Mouse (Mus musculus) midbrain, embryonic 10.5 days (tissue): ENCODE measurements at regions not wholly inside any gene's neighbourhood (a gene's known extent, or its start where the extent isn't known, plus 50 kb on each side); places are given as distances from the start of the nearest gene placed in this dataset.

ENCODE experiments used
- DNase-seq: peaks from one replicate; pipeline ENCODE4 v3.0.0-alpha.2; 2017; ENCODE audit warnings: low spot score
- H3K27ac ChIP-seq: fragments of 300-500 bp; sonication (generic); replicated peaks from 2 replicates; pipeline ENCODE4 v1.5.1; 2016; ENCODE audit warnings: mild to moderate bottlenecking
- H3K27me3 ChIP-seq: fragments of 300-500 bp; sonication (generic); 2 replicates; pipeline ENCODE4 v1.6.1; 2016; ENCODE audit warnings: low read depth, mild to moderate bottlenecking; ENCODE audit not compliant: poor library complexity, severe bottlenecking
- H3K36me3 ChIP-seq: fragments of 300-500 bp; sonication (generic); 2 replicates; pipeline ENCODE4 v1.6.1; 2016; ENCODE audit warnings: mild to moderate bottlenecking, moderate library complexity
- H3K4me1 ChIP-seq: fragments of 300-500 bp; sonication (generic); 2 replicates; pipeline ENCODE4 v1.6.1; 2016
- H3K4me3 ChIP-seq: fragments of 300-500 bp; sonication (generic); 2 replicates; pipeline ENCODE4 v1.5.1; 2016; ENCODE audit warnings: mild to moderate bottlenecking, moderate library complexity
- H3K9me3 ChIP-seq: fragments of 300-500 bp; sonication (generic); replicated peaks from 2 replicates; pipeline ENCODE4 v1.6.1; 2016; ENCODE audit warnings: mild to moderate bottlenecking
- WGBS: fragments of 180-500 bp; shearing (Covaris S2); methylation state at CpG from one replicate; pipeline ENCODE4 v1.1.7; 2016; 5-methylcytosine and 5-hydroxymethylcytosine counted together

DNA sequence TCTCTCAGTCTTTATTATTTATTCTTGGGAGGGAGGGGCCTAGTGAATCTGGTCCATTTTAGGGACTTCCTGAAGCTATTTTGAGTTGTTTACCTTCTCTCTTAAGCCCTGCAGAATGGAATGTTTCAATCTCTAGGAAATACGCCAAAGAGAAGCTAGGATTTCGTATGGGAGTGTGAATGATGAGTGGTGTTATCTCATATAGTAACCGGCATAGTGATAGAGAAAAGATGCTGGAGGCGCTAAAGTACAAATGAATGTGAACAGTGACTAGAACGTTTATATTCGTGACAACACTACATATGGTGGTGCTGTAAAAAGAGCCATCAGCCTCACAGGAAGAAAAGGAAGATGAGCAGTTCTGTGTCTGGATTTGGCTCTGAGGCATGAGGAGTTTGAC, 145.2 kb upstream of the Ube2e3 start:
- no peak overlapping the region for H3K27ac ChIP-seq
- no peak overlapping the region for H3K4me3 ChIP-seq
- no peaks in the 10 kb centered on the region for H3K9me3 ChIP-seq
- no peaks in the 10 kb centered on the region for H3K27me3 ChIP-seq
- WGBS: 90% methylated on average over 6 of the region's 6 CpGs
- no peak for DNase-seq
- H3K36me3 ChIP-seq: no peaks in the 10 kb centered on the region
- H3K4me1 ChIP-seq: no peaks in the 10 kb centered on the region

DNA sequence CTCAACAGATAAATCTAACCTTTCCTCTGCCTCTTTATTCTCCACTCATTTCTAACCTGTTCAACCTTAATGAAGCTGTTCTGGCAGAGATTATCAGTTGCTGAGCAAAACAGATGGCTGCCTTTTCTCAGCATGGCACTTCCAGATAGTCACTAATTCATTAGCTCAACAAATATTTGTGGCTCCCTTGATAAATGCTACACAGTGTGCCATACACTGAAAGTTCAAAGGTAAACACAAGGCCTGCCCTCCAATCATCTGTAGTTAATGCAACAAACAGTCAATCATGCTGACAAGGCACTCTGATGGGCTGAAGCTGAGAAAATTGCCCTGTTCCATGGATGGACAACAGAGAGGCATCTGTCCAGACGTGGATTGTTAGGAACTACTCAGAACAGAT, 149.4 kb upstream of the Ube2e3 start:
- Histone ChIP-seq H3K4me3 (no peak overlapping the region), H3K27ac (no peak overlapping the region), H3K27me3 (no peaks in the 10 kb centered on the region), H3K9me3 (no peaks in the 10 kb centered on the region), H3K4me1 (no peaks in the 10 kb centered on the region), H3K36me3 (no peaks in the 10 kb centered on the region)
- WGBS: 72% methylated on average over 1 of the region's 1 CpGs
- no peak for DNase-seq

DNA sequence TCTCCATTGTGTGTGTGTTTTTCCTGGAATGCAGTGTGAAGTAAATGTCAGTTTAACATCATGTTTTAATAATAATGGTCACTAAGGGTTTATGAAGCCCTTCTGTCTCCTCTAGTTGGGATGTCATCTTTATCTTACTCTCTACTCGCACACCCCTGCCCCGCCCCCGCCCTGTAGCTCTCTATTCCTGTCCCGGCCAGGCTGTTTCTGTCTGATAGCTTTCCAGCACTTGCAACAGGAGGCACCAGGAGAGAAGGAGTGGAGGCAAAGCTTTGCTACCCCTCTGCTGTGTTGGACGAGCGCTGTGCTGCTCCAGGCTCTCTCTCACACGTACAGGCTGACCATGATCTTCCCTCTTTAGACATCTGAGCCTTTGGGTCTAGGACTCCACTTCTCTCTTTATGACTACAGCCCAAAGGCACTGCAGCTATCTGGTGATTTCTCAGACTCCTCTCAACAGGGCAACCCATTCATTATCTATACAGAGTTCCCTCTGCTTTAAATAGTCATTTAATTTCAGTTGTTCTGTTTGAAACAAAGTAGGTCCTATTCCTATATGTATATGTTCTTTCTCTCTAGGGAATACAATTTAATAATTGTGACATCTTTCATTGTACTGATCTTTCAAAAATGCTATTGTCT, 151.6 kb upstream of the Ube2e3 start:
- DNase-seq: no peak
- 80% methylated on average over 7 of the region's 7 CpGs for WGBS
- Histone ChIP-seq H3K27me3 (no peaks in the 10 kb centered on the region), H3K4me1 (no peaks in the 10 kb centered on the region), H3K36me3 (no peaks in the 10 kb centered on the region), H3K4me3 (no peak overlapping the region), H3K9me3 (no peaks in the 10 kb centered on the region), H3K27ac (no peak overlapping the region)

DNA sequence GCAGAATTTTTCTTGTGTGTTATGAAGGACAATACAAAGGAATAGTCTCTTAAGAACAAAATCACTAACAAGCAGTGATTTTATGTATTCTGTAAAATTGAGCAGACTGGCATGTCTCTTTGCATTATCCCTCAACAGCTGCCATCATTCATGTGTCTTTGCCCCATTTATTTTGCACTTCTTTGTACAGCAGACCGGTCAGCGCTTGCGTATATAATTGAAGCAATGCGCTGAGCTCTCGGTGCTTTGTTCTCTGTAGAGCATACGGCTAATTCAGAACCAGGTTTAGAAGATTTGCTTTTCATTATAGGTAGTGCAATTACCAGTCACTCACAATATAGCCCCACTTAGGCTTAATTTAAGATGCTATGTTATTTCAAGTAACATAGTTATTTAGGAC, 173.1 kb upstream of the Ube2e3 start:
- Histone ChIP-seq H3K4me3 (no peak overlapping the region), H3K9me3 (no peaks in the 10 kb centered on the region), H3K27me3 (no peaks in the 10 kb centered on the region), H3K4me1 (0 out of 2 replicates have a peak, but pooled peaks cover 5% of the 10 kb centered on the region), H3K36me3 (no peaks in the 10 kb centered on the region), H3K27ac (no peak overlapping the region)
- 69% methylated on average over 6 of the region's 6 CpGs for WGBS
- DNase-seq: no peak

DNA sequence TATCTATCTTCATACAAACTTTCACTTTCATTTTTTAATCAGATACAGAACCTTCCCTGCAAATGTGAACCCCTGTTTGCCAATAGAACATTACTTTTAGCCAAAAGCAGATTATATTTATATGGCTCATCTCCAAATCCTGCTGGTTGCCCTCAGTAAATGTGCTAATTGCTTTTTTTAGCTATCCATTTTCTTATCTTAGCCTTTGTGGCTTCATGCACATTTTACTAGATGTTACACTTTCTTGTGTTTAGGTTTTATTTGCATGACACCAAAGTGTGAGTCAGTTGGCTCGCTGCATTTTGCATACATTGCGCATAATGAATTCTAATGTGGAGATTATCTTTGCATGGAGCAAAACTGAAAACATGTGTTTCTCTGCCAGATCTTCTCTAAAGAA, 211.3 kb upstream of the Ube2e3 start:
- Histone ChIP-seq H3K27me3 (no peaks in the 10 kb centered on the region), H3K4me1 (peaks cover 5% of the 10 kb centered on the region), H3K4me3 (no peak overlapping the region), H3K9me3 (no peaks in the 10 kb centered on the region), H3K36me3 (no peaks in the 10 kb centered on the region), H3K27ac (no peak overlapping the region)
- WGBS: 85% methylated on average over 2 of the region's 2 CpGs
- no peak for DNase-seq

DNA sequence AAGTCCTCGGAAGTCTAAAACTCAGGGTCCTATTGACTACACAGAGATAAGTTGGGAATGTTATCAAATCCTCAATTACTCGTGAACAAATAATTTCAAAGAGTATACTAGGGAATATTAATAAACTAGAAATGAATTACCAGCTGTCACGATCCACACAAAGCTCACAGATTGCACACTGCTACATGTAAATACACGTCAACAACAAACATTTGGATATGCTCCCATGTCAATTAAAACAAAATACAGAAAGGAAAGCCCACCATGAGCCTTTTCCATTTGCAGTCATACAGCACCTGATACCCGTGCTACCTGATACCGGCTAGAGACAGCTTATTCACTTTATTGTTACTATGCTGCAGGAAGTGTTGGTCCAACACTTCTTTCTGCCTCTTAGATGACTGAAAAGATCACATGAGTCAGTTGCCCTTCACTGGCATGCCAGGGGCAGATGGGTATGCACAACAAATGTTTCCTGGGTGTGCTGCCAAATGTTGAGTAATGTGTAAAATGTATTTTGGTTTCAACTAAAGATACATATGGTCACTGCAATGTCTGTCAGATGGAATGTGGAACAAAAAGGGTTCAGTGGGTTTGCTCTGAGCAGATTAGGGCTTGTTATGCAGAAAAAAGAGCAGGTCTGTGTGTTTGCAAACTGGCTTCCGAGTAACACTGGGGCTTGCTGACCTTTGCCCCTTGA, 212.6 kb upstream of the Ube2e3 start:
- no peak overlapping the region for H3K4me3 ChIP-seq
- H3K4me1 ChIP-seq: peaks cover 5% of the 10 kb centered on the region
- H3K36me3 ChIP-seq: no peaks in the 10 kb centered on the region
- DNase-seq: no peak
- no peaks in the 10 kb centered on the region for H3K27me3 ChIP-seq
- H3K9me3 ChIP-seq: no peaks in the 10 kb centered on the region
- WGBS: 79% methylated on average over 7 of the region's 7 CpGs
- H3K27ac ChIP-seq: no peak overlapping the region

DNA sequence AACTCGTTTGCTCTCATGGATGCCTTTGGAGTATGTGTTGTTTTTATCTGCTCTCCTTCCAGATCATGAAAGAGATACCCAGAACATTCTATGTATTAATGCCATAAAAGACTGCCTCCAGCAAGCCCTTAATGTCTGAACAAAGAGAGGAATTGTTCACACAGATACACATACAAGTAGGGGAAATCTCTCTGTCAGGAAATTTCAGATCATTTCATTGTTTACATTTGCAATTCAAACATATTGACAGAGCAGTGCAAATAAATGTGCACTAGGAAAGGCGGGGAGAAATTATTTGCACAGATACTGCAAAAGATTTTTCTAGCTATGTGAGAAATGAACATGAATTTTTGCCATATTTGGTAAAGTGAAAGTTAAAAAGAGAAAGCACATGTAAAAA, 216.4 kb upstream of the Ube2e3 start:
- Histone ChIP-seq H3K9me3 (no peaks in the 10 kb centered on the region), H3K27ac (no peak overlapping the region), H3K27me3 (no peaks in the 10 kb centered on the region), H3K36me3 (no peaks in the 10 kb centered on the region), H3K4me3 (no peak overlapping the region), H3K4me1 (peaks cover 5% of the 10 kb centered on the region)
- no peak for DNase-seq
- WGBS: 57% methylated on average over 2 of the region's 2 CpGs

DNA sequence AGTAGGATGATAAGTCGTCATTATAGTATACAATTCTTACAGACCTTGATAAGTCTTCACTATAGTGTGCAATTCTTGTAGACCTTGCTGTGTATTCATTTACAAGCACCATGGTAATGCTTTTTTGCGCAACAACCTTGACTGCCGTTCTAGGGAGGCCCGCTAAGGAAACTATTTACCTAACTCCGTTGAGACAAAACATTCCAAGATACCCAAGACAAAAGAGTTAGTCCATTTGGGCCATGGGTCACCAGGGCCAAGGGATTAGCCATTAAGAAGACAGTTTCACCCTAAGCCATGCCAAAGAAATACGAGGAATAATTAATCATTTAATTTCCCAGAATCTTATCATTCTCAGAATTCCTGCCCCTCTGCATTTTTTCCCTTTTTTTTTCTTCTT, 227.6 kb upstream of the Ube2e3 start:
- no peak for DNase-seq
- 79% methylated on average over 6 of the region's 6 CpGs for WGBS
- Histone ChIP-seq H3K36me3 (no peaks in the 10 kb centered on the region), H3K9me3 (no peaks in the 10 kb centered on the region), H3K4me3 (no peak overlapping the region), H3K27ac (no peak overlapping the region), H3K4me1 (no peaks in the 10 kb centered on the region), H3K27me3 (no peaks in the 10 kb centered on the region)

DNA sequence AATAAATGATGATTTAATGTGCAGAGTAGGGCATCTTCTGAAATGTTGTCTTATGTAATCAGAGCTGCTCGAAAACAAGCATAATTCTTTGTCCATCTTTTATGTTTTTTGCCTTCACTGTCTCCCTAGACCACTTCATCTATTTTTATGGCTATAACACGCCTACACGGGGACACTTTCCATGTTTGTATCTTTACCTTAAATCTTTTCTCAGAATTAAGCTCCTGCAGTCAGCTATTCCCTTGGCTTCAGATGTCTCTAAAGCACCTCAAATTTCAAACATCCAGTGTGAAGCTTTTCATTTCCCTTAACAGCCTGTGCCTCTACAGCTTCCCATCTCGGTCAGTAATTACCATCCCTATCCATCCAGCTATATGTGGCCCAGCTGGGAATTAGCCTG, 242.7 kb upstream of the Ube2e3 start:
- WGBS: 82% methylated on average over 4 of the region's 4 CpGs
- H3K4me1 ChIP-seq: no peaks in the 10 kb centered on the region
- H3K27me3 ChIP-seq: no peaks in the 10 kb centered on the region
- DNase-seq: no peak
- no peak overlapping the region for H3K27ac ChIP-seq
- no peaks in the 10 kb centered on the region for H3K9me3 ChIP-seq
- H3K36me3 ChIP-seq: no peaks in the 10 kb centered on the region
- no peak overlapping the region for H3K4me3 ChIP-seq

DNA sequence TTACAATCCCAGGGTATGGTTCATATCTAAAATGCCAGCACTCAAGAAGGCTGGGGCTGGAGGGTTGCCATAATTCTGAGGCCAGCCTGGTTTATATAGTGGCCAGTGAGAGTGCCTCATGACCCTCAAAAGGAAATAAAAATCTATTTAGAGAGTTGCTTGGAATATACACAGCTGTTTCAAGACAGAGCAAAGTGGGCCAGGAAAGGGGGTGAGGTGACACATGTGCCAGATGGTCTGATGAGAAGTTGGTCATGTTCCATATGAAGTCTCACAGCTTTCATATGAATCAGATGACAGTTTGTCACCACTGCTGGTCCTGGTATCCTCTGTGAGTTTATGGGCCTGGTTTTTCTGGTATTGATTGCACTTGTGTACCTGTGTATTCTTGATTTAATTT, 261.5 kb upstream of the Ube2e3 start:
- Histone ChIP-seq H3K27ac (no peak overlapping the region), H3K36me3 (no peaks in the 10 kb centered on the region), H3K9me3 (no peaks in the 10 kb centered on the region), H3K4me3 (no peak overlapping the region), H3K27me3 (no peaks in the 10 kb centered on the region), H3K4me1 (no peaks in the 10 kb centered on the region)
- no peak for DNase-seq

DNA sequence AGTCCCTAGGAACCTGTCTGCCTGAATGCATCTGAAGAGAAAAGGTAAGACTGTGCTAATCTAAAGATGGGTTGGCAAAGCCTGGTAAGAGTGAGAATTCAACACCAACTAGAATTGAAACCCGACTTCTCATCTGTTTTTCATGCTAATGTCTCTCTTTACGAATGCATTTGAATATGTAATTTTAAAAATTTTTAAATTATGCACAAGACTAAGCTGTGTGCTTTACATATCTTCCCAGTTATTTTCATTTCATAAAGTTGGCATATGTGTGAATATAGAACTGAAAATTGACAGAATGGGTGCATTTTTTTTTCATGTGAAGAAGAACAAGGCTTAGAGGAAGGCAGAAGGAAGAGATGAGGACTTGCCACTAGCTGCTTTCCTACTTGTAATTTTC, 267.2 kb upstream of the Ube2e3 start:
- no peak overlapping the region for H3K27ac ChIP-seq
- no peaks in the 10 kb centered on the region for H3K27me3 ChIP-seq
- H3K4me1 ChIP-seq: no peaks in the 10 kb centered on the region
- DNase-seq: no peak
- 93% methylated on average over 2 of the region's 2 CpGs for WGBS
- H3K4me3 ChIP-seq: no peak overlapping the region
- no peaks in the 10 kb centered on the region for H3K36me3 ChIP-seq
- H3K9me3 ChIP-seq: no peaks in the 10 kb centered on the region

DNA sequence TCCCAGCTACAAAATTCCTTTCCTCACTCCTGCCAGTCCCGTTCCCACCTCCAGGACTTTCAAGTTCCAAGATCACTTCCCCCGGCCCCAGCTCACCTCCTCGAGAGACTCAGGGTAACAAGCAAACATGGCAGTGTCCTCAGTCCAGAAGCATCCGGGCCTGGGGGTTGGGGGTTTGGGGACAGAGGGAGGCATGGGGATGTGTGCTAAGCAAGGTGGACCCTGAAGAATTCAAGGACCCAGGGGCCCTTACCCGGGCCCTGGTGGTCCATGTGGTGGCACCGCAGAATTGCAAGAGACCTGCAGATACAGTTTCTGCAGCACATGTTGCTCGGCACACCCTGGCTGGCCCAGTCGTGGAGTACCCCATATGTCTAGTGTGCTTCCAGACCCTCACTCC, 269.9 kb upstream of the Ube2e3 start:
- DNase-seq: no peak
- Histone ChIP-seq H3K4me3 (no peak overlapping the region), H3K36me3 (no peaks in the 10 kb centered on the region), H3K9me3 (no peaks in the 10 kb centered on the region), H3K27ac (no peak overlapping the region), H3K4me1 (no peaks in the 10 kb centered on the region), H3K27me3 (no peaks in the 10 kb centered on the region)
- WGBS: 92% methylated on average over 8 of the region's 8 CpGs

DNA sequence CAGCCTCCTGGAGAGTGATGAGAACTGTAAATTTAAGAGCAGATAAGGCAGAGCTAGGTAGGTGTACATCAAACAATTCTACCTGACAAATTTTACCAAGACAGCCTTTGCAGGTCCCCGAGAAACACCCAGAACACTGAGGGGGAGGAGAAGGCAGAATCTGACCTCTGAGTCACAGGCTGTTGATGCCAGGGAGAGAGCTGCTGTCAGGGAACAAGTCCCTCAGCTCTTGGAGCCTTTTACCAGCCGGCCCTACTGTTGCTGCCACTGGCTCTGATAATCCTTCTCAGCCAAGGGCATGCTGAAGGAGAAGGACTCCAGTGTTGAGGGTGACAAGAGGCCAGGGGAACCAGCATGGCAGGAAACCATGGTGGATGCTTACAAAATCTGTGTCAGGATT, 271.7 kb upstream of the Ube2e3 start:
- 76% methylated on average over 2 of the region's 2 CpGs for WGBS

More for the DNA sequence above, 271.7 kb upstream of the Ube2e3 start:
- H3K27me3 ChIP-seq: no peaks in the 10 kb centered on the region
- no peaks in the 10 kb centered on the region for H3K36me3 ChIP-seq
- no peaks in the 10 kb centered on the region for H3K9me3 ChIP-seq
- H3K4me1 ChIP-seq: no peaks in the 10 kb centered on the region
- H3K27ac ChIP-seq: no peak overlapping the region
- no peak for DNase-seq
- no peak overlapping the region for H3K4me3 ChIP-seq
